Mouse (Mus musculus) Patski (cell line): ENCODE data around the gene Ybx2. TPM values are rescaled to one million over a fixed set of nuclear protein-coding genes. Genes with fewer than 3 reads are reported as not detected.
"Not testable (repeated sequence)": the region's sequence is repeated elsewhere in the genome, so short reads cannot be mapped to it uniquely, and the experiment has no call there.

Experiments used
- ATAC-seq: fragments of 100-300 bp; one replicate; pipeline ENCODE4 v1.8.0; 2021
- CTCF ChIA-PET: fragments of 350-600 bp; sonication (Branson Sonifier 250); formaldehyde crosslinking; loops from one replicate; lab custom pipeline; 2022; ENCODE audit warnings: inconsistent platforms; lab: Charles Lee
- POLR2A ChIA-PET: fragments of 350-600 bp; sonication (Branson Sonifier 250); formaldehyde crosslinking; loops from one replicate; lab custom pipeline; 2022; ENCODE audit warnings: antibody characterized with exemption, inconsistent platforms; lab: Charles Lee
- DNase-seq: peaks from one replicate; pipeline ENCODE4 v3.0.0-alpha.2; 2011; ENCODE audit warnings: low read depth, low spot score
- H3K27me3 ChIP-seq: fragments of 371-371 bp; one replicate; pipeline ENCODE4 v1.5.1; 2021
- CTCF ChIP-seq: fragments of 100-300 bp; IDR thresholded peaks from one replicate; pipeline ENCODE4 v1.5.1; 2021
- in situ Hi-C: fragments of 300-500 bp; cut with MboI; formaldehyde crosslinking; loops from 3 replicates; pipeline ENCODE4 v1.11.1; 2018; ENCODE audit warnings: low pct_unique_long_range_greater_than_20kb, mixed read lengths
- polyA plus RNA-seq: library from polyadenylated mRNA; unstranded; gene quantifications from one replicate; pipeline ENCODE4 v1.2.3, GENCODE M21; 2021

The Ybx2 gene
- polyA plus RNA-seq, 1 experiment from 2014 or later: 2.4 TPM

DNA sequence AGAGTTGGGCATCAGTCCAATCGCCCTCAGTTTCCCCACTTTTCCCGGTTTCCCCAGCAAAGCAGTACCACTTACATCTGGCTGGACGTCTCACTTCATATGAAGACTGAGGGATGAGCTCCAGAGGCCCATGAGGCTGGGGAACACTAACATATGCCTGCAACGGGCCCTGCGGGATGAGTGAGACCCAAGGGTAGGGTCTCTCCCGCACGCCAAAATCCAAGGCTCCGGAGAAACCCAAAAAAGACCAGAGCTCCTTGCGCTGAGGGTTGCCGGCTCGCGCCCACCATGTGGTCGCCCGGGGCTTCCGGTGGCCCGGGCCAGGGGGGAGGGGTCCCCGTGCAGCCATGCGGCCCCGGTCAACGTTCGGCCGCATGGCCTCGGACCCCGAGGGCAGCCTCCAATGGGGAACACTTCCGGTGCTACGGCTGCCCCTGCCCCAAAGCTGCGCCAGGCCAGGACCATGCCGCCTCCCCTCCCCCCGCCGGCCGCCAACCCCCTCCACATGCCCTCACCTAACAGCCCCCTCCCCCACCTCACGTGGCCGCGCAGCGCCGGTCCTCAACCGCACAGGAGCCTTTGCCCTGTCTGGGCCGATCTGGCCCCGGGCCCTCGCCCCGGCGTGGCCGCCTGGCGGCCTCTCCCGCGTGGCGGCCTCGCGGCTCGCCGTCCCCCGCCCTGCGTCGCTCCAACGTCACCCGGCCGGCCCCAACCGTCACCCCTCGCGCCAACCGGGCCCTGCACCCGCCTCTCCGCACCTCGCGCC is 15.1 kb upstream of the Ybx2 start:
- H3K27me3 ChIP-seq: no peaks in the 10 kb centered on the region
- ATAC-seq: peak; percentile 3
- DNase-seq: no peak
- no peak for TF ChIP-seq CTCF
- in situ Hi-C loops: no loop called here
- CTCF ChIA-PET: interaction anchor here (0.9 to 6.0 kb wide), 4 partner anchors 12 to 43 kb away, joined by 3 to 43 read pairs (median 3); partner anchors contain the start of gene Tmem95
- POLR2A ChIA-PET: interaction anchor here (0.5 to 2.6 kb wide), 5 partner anchors 16 to 322 kb away, joined by 3 to 7 read pairs (median 6); partner anchors contain the start of genes 2810408A11Rik and Neurl4

DNA sequence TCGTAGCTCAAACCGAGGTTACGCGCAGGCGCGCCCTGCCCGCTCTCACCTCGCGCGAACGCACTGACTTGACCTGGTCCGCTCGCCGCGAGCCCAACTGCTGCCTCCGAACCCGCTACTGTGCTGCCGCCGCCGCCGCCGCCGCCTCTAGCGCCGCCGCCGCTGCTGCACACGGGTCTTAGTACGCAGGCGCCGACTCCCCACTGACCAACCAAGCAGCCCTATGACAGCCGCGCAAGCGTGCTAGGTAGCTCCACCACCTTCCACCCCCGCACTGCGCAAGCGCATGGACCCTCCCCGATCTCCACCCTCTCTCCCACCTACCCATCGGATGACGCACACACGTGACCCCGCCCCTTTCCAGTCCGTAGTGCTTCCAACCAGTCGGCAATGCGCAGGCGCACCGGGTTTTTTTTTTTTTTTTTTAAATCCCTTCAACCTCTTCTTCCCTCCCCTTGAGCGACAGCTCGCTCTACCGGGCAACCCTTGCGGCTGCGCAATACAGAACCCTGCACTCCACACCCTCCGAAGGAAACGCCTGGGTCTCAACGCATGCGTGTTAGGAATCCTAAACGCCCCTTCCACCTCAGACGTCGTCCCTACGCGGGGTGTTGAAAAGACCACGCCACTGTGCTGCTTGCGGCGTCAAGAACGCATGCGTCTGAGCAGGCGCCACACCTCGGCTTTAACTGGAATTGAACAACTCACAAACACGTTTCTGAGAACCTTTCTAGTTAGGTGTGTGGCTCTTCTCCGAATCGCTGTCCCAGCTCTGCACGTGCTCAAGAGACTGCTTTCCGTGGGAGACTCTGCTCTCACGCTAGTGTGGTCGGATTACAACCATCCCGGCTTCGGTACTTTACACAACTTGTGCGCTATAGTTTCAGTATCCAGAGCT is 14.2 kb upstream of the Ybx2 start, which contains the start of gene Eif5a:
Gene Eif5a, minus strand, starts transcription at position 845 of the 898 bp plus-strand sequence.
- no peak for TF ChIP-seq CTCF
- POLR2A ChIA-PET: interaction anchor here (0.6 to 2.6 kb wide), 6 partner anchors 15 to 734 kb away, joined by 3 to 7 read pairs (median 4); partner anchors contain the start of genes 2810408A11Rik and Neurl4
- CTCF ChIA-PET: interaction anchor here (0.9 to 6.0 kb wide), 3 partner anchors 12 to 40 kb away, joined by 3 to 43 read pairs (median 3); no protein-coding TSS in a partner anchor
- peak; percentile 71 for ATAC-seq
- peak; percentile 99 for DNase-seq
- in situ Hi-C loops: no loop called here
- H3K27me3 ChIP-seq: no peaks in the 10 kb centered on the region

DNA sequence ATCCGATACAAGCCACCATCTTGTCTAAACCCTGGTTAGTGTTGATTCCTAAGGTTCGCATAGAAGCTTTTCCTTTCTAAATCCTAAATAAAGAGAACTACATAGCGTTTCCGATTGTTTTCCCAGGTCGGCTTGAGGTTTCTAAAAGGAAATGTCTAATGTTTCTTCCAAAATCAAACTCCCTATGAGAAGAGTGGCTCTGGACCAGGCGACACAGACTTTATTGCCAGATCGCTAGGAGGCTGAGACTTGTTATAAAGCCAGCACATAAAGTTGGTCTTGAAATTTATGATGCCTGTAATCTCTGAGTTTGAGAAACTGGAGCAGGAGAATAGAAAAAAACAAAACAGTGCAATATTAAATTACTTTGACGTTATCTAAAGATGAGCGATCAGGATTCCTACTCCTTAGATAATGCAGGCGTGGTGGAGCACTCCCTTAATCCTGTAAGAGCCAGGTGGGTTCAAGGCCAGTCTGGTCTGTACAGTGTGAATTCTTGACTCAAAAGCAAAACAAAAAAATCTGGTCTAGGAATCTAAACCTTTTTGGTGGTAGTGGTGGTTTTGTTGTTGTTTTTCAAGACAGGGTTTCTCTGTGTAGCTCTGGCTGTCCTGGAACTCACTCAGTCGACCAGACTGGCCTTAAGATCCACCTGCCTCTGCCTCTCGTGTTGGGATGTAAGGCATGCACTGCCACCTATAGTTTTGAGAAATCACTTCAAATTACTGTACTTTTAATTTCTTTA is 13.4 kb upstream of the Ybx2 start:
- ChIA-PET CTCF (interaction anchor here (1.2 to 6.0 kb wide), 4 partner anchors 11 to 43 kb away, joined by 3 to 43 read pairs (median 7); no protein-coding TSS in a partner anchor), POLR2A (interaction anchor here (0.7 to 2.6 kb wide), 3 partner anchors 15 to 734 kb away, joined by 3 to 7 read pairs (median 5); no protein-coding TSS in a partner anchor)
- ATAC-seq (no peak), DNase-seq (no peak)
- no peaks in the 10 kb centered on the region for H3K27me3 ChIP-seq
- TF ChIP-seq CTCF: no peak
- in situ Hi-C loops: no loop called here

DNA sequence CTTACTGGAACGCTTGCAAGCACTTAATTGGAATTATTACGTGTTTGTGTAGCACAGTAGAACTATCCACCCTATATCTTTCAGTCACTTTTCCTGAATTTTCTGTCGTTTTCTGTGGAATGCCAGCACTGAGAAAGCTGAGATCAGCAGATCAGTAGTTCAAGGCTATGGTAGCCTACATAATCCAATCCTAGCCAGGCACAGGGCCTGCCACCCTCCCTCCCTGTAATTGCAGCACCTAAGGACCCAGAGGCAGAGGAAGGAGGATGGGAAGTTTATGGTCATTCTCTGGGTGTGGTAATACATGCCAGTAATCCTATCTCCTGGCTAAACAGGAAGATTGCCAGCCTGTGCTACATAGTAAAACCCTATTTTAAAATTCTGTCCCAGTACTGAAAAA is 12.8 kb upstream of the Ybx2 start:
- TF ChIP-seq CTCF: no peak
- in situ Hi-C loops: no loop called here
- no peaks in the 10 kb centered on the region for H3K27me3 ChIP-seq
- ATAC-seq: no peak
- DNase-seq: no peak
- POLR2A ChIA-PET: no interaction called here
- CTCF ChIA-PET: interaction anchor here (1.2 to 6.0 kb wide), 5 partner anchors 10 to 44 kb away, joined by 3 to 43 read pairs (median 6); no protein-coding TSS in a partner anchor

DNA sequence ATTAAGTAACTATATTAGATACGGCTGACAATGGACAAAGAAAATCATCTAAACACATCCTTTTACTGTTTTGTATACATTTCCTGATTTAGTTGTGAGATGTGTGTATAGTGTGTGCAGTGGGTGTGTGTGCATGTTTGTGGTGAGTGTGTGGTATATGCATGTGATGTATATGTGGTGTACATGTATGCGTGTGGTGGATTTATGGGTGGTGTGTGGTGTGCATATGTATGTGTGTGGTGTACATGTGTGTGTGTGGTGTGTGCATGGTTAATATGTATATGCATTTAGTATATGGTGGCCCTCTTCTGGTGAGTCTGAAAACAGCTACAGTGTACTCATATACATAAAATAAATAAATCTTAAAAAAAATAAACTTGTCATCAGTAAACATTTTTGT is 8.1 kb upstream of the Ybx2 start:
- peaks cover 3% of the 10 kb centered on the region for H3K27me3 ChIP-seq
- ChIA-PET CTCF (interaction anchor here (2.8 kb wide), 1 partner anchor 21 kb away, joined by 11 read pairs; no protein-coding TSS in a partner anchor), POLR2A (interaction anchor here (0.6 kb wide), 1 partner anchor 598 kb away, joined by 9 read pairs; the partner anchor contains the start of gene Psmb6)
- in situ Hi-C loops: no loop called here
- TF ChIP-seq CTCF: no peak
- DNase-seq: no peak
- no peak for ATAC-seq

DNA sequence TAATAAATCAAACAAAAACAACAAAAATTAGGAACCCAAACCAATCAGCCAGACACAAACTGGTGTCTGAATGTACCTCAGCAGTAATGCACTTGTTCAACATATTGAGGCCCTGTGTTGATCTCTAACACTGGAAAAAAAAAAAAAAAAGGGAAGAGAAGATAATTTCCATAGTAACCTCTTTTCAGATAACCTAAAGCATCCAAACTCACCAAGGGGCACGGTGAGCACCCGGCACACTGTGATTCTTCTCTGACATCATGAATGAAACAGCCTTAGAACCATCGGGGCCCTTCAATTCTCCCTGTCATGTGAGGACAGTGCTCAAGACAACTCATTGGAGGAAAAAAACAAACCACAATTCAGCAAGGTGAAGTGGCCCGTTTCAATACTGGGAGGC is 5.9 kb upstream of the Ybx2 start:
- peaks cover 3% of the 10 kb centered on the region for H3K27me3 ChIP-seq
- in situ Hi-C loops: loop anchor here (10.0 kb wide), 1 partner anchor 285 kb away; the partner anchor contains the start of gene Slc16a11
- ChIA-PET CTCF (interaction anchor here (2.8 kb wide), 1 partner anchor 19 kb away, joined by 11 read pairs; no protein-coding TSS in a partner anchor), POLR2A (interaction anchor here (0.7 kb wide), 1 partner anchor 264 kb away, joined by 5 read pairs; the partner anchor contains the start of gene Cd68)
- no peak for ATAC-seq
- TF ChIP-seq CTCF: no peak
- no peak for DNase-seq

DNA sequence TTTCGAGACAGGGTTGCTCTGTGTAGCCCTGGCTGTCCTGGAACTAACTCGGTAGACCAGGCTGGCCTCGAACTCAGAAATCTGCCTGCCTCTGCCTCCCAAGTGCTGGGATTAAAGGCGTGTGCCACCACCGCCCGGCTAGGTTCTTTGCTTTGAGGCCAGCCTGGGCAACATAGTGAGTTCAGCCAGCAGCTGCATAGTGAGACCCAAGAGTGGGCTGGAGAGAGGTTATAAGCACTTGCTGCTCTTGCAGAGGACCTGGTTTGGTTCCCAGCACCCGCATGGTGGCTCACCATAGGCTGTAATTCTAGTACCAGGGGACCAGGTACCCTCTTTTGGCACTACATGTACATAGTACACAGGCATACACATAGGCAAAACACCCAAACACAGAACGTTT is 5.4 kb upstream of the Ybx2 start:
- in situ Hi-C loops: loop anchor here (10.0 kb wide), 1 partner anchor 285 kb away; the partner anchor contains the start of gene Slc16a11
- ATAC-seq, CTCF ChIA-PET, DNase-seq, H3K27me3 ChIP-seq: not testable (repeated sequence)
- POLR2A ChIA-PET: interaction anchor here (0.7 kb wide), 1 partner anchor 264 kb away, joined by 5 read pairs; the partner anchor contains the start of gene Cd68

DNA sequence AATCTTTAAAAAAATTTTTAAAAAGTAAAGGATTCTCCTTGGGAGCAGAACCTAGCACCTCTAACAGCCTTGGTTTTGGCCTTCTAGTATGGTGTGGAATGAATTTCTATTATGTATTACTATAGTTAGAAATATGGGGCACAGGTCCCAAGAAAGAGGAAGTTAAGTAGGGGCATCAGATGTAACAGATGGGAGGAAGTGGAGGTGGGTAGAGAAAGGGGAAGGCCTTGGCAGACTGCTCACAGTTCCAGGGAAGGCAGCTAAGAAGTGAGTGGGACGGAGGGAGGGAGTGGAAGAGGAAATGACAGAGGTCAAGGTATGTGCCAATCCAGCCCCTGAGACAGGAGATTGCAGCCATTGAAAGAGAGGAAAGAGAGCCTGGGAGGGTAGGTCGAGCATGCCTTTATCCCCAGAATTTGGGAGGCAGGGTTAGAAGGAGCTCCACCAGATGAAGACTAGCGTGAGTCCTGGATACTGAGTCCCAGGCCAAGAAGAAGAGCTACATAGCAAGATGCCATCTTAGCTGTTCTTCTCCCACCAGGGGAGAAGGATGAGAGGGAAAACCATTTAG is 4.5 kb upstream of the Ybx2 start:
- no peak for TF ChIP-seq CTCF
- no peak for DNase-seq
- in situ Hi-C loops: loop anchor here (10.0 kb wide), 1 partner anchor 284 kb away; the partner anchor contains the start of gene Slc16a11
- H3K27me3 ChIP-seq: peaks cover 3% of the 10 kb centered on the region
- ATAC-seq: no peak
- ChIA-PET POLR2A (no interaction called here), CTCF (interaction anchor here (2.1 to 4.8 kb wide), 3 partner anchors 8 to 25 kb away, joined by 5 to 85 read pairs (median 43); partner anchors contain the start of genes Eif5a and Slc2a4)
